Mouse (Mus musculus): ENCODE data around the gene Matn3.
"Not testable (repeated sequence)": the region's sequence is repeated elsewhere in the genome, so short reads cannot be mapped to it uniquely, and the experiment has no call there.

Gene Matn3

GRCm38 (mm10) chr12:8936210-8936609, 11.5 kb upstream of the Matn3 start:
- DNase-seq (ENCODE audit: low spot score), result not testable (repeated sequence)

- no peak for DNase-seq (ENCODE audit: low spot score)
These were observed 8.2 kb upstream of the Matn3 start for GRCm38 (mm10) chr12:8939490-8939889.

- no peak for DNase-seq (ENCODE audit: low spot score)
These were observed 7.4 kb upstream of the Matn3 start for GRCm38 (mm10) chr12:8940011-8941005.

GRCm38 (mm10) chr12:8941131-8941615, 6.6 kb upstream of the Matn3 start:
- DNase-seq (ENCODE audit: low spot score), result no peak

GRCm38 (mm10) chr12:8941699-8942392, 5.9 kb upstream of the Matn3 start:
- no peak for DNase-seq (ENCODE audit: low spot score)

- DNase-seq (ENCODE audit: low spot score), result no peak
These were observed 566 bp upstream of the Matn3 start for GRCm38 (mm10) chr12:8947163-8947562.

- DNase-seq (ENCODE audit: low spot score), result no peak
These were observed 5.4 kb downstream of the Matn3 start for GRCm38 (mm10) chr12:8953136-8953535.

GRCm38 (mm10) chr12:8954161-8954561, 6.4 kb downstream of the Matn3 start:
- DNase-seq (ENCODE audit: low spot score), result no peak

- no peak for DNase-seq (ENCODE audit: low spot score)
These were observed 14.0 kb downstream of the Matn3 start for GRCm38 (mm10) chr12:8961607-8962316.

GRCm38 (mm10) chr12:8969828-8970227, 22.1 kb downstream of the Matn3 start:
- DNase-seq (ENCODE audit: low spot score), result no peak

GRCm38 (mm10) chr12:8973820-8974465, 26.2 kb downstream of the Matn3 start, which contains the start of gene Wdr35:
Gene Wdr35, plus strand, starts transcription at chr12:8973892.
- peak; percentile 63 for DNase-seq (ENCODE audit: low spot score)

- DNase-seq (ENCODE audit: low spot score), result no peak
These were observed 27.3 kb downstream of the Matn3 start for GRCm38 (mm10) chr12:8975076-8975475.

GRCm38 (mm10) chr12:8993231-8993630, 45.5 kb downstream of the Matn3 start:
- no peak for DNase-seq (ENCODE audit: low spot score)

GRCm38 (mm10) chr12:8998318-8998717, 50.6 kb downstream of the Matn3 start:
- DNase-seq (ENCODE audit: low spot score), result no peak

GRCm38 (mm10) chr12:9002038-9002648, 54.4 kb downstream of the Matn3 start:
- peak; percentile 48 for DNase-seq (ENCODE audit: low spot score)

- DNase-seq (ENCODE audit: low spot score), result no peak
These were observed 59.4 kb downstream of the Matn3 start for GRCm38 (mm10) chr12:9007146-9007545.

- no peak for DNase-seq (ENCODE audit: low spot score)
These were observed 60.1 kb downstream of the Matn3 start for GRCm38 (mm10) chr12:9007811-9008210.

GRCm38 (mm10) chr12:9010311-9010710, 62.6 kb downstream of the Matn3 start:
- no peak for DNase-seq (ENCODE audit: low spot score)

- DNase-seq (ENCODE audit: low spot score), result no peak
These were observed 68.6 kb downstream of the Matn3 start for GRCm38 (mm10) chr12:9016376-9016775.

GRCm38 (mm10) chr12:9020431-9020830, 72.7 kb downstream of the Matn3 start:
- DNase-seq (ENCODE audit: low spot score), result no peak

GRCm38 (mm10) chr12:9020986-9021385, 73.3 kb downstream of the Matn3 start:
- no peak for DNase-seq (ENCODE audit: low spot score)

All from c-Kit-positive CD71-positive TER-119-positive erythroid progenitor cells, embryonic 14.5 days (primary cell).